Mouse (Mus musculus) hematopoietic multipotent progenitor cell, adult 10-12 weeks (in vitro differentiated cells): ENCODE measurements around the gene Tma16. TPM values are rescaled to one million over a fixed set of nuclear protein-coding genes. Genes with fewer than 3 reads are reported as not detected.

Experiments used
- polyA plus RNA-seq: library from polyadenylated mRNA; stranded (reverse); fragments of >175 nt; gene quantifications from 2 replicates; pipeline ENCODE4 v1.2.3, GENCODE M21; 2012; ENCODE audit warnings: low replicate concordance

The Tma16 gene
- polyA plus RNA-seq: 2.3 and 2.8 TPM in 2 replicates

GRCm38 (mm10) chr8:66486084-66486763, at the start of gene Tma16:
Gene Tma16 (minus strand): TSS chr8:66486530.

DNA sequence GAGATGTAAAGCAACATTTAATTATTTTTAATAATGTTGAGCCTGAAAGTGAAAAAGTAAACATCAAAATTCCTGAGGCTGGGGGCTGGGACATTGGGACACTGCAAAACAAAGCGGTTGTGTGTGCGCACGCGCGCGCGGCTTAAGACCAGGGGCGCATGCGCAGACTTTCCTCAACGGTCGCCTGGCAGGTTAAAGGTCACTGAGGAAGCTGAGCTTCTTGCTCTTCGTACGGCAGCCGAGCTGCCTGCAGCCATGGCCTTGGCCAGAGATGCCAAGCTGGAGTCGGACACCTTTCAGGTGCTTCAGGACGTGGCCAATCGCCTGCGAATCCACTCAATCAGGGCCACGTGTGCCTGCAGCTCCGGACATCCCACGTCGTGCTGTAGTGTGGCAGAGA, 25.2 kb upstream of the Tma16 start, which contains the start of gene Tktl2:
TSS of gene Tktl2 (plus strand) at position 220 of the 400 bp plus-strand sequence.

Other genes with a start within 250 kb of the Tma16 start
- gene Tktl2, start 25.2 kb upstream of the Tma16 start, polyA plus RNA-seq: not detected in 2 replicates
- not detected in 2 replicates for gene Npy5r, start 201.6 kb upstream of the Tma16 start, polyA plus RNA-seq
- gene Npy1r, start 210.7 kb upstream of the Tma16 start, polyA plus RNA-seq: not detected in 2 replicates